Mouse (Mus musculus): ENCODE data around the gene Mapt.

DNA sequence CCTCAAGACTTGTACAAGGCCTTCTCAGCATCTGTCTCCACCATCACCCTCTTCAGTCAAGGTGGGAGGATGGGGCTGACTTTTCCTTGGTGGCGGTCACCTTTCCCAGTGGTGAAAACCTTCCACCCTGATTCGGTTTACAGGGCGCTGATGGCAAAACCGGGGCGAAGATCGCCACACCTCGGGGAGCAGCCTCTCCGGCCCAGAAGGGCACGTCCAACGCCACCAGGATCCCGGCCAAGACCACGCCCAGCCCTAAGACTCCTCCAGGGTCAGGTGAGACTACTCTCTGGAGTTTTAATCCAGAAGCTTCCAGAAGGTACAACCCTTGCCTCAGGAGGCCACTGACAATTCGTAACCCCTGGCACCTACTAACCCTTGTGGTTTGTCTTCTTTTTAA, 75.3 kb downstream of the Mapt start:
- no peak for TF ChIP-seq CTCF (IDR thresholded peaks at IDR 0.05; ENCODE audit: borderline replicate concordance, insufficient read depth, low read depth, low read length)
- TF ChIP-seq POLR2A (IDR thresholded peaks at IDR 0.05; ENCODE audit: borderline replicate concordance, insufficient read depth, low read length): no peak
